Mouse (Mus musculus) kidney, adult 2 months (tissue): ENCODE data around the gene Alpk3.

Source experiments
- CTCF ChIP-seq: fragments of 200-500 bp; conservative IDR thresholded peaks from 2 replicates; pipeline ENCODE4 v1.5.1; 2011; ENCODE audit warnings: low read depth, mild to moderate bottlenecking, control low read depth, low read length, moderate library complexity, mixed read lengths; ENCODE audit not compliant: insufficient read depth, insufficient read length
- POLR2A ChIP-seq: fragments of 200-500 bp; IDR thresholded peaks from one replicate; pipeline ENCODE4 v1.6.1; 2011; ENCODE audit warnings: low read depth, low read length, control low read depth

- peak; percentile 93 for TF ChIP-seq CTCF
- TF ChIP-seq POLR2A: no peak
Observed at GRCm38 (mm10) chr7:81060908-81061307, 3.5 kb downstream of the Alpk3 start.
